In the genomic region with DNA sequence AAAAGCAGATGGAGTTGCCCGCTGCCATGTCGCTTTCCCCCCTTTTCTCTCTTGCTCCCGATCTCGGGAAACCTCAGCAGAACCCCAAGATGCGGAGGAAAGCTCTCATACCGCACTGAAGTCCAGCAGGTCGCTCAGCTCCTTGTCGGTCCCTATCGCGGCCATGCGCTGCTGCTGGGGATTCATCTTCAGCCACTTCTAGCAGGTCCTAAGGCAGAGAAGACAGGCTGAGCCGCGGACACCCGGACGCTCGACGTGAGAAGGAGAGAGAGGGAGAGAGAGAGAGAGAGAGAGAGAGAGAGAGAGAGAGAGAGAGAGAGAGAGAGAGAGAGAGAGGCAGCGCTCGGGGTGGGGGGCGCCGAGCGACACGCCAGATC, we compare ENCODE assay signal across 7 mouse cellular contexts. TPM values are rescaled to one million over a fixed set of nuclear protein-coding genes. Genes with fewer than 3 reads are reported as not detected.
DNase-seq lines count a peak whose midpoint lies in the region; ATAC-seq and TF ChIP-seq lines count a peak whose summit lies in the region.

No protein-coding gene starts in this region.

- no peak for TF ChIP-seq CTCF in MEL (IDR thresholded peaks at IDR 0.05 in 2 of 3, conservative IDR thresholded peaks at IDR 0.05 in 1 of 3; ENCODE audit: control insufficient read depth in 1 of 3, insufficient read depth in 1 of 3, low read depth in 2 of 3, low read length in 3 of 3, poor library complexity in 1 of 3, severe bottlenecking in 1 of 3)
- TF ChIP-seq CTCF in heart, postnatal 0 days (IDR thresholded peaks at IDR 0.05; ENCODE audit: low read depth) = no peak
- no peak for TF ChIP-seq CTCF in layer of hippocampus, adult 2 months (conservative IDR thresholded peaks at IDR 0.05)

- peak in 1 of 2 experiments; percentile 25; a peak in 1 of 4 replicates for TF ChIP-seq POLR2A in MEL (IDR thresholded peaks at IDR 0.05; ENCODE audit: control insufficient read depth in 1 of 2, insufficient read depth in 1 of 2, low read depth in 1 of 2, low read length in 2 of 2, poor library complexity in 1 of 2)

- peaks cover 4 to 11% of the 10 kb centered on the region in 2 experiments; a peak in 2 of 4 replicates for H3K4me1 ChIP-seq in MEL (ENCODE audit: control insufficient read depth in 1 of 2, insufficient read depth in 2 of 2, low read length in 2 of 2)
- H3K4me1 ChIP-seq in erythroblast, embryonic 14.5 days (ENCODE audit: control insufficient read depth) = peaks cover 27% of the 10 kb centered on the region
- peaks cover 12% of the 10 kb centered on the region; the same call in 1 of the 2 replicates for H3K4me1 ChIP-seq in heart, postnatal 0 days (ENCODE audit: control insufficient read depth, insufficient read depth)

- H3K9ac ChIP-seq in MEL (ENCODE audit: control insufficient read depth, low read depth, low read length, poor library complexity, severe bottlenecking) = peak overlapping the region; percentile 100
- peak overlapping the region; percentile 99 for H3K9ac ChIP-seq in heart, postnatal 0 days (replicated peaks; ENCODE audit: low read depth, low read length)

- peak overlapping the region; percentile 87 to 93 for H3K4me3 ChIP-seq in MEL (ENCODE audit: control insufficient read depth in 1 of 2, insufficient read depth in 1 of 2, low read depth in 2 of 2, low read length in 2 of 2)
- H3K4me3 ChIP-seq in erythroblast, embryonic 14.5 days (replicated peaks) = peak overlapping the region; percentile 92
- peak overlapping the region; percentile 100 for H3K4me3 ChIP-seq in heart, postnatal 0 days (ENCODE audit: low read depth, low read length)
- peak overlapping the region; percentile 95 for H3K4me3 ChIP-seq in layer of hippocampus, adult 2 months

- TF ChIP-seq EP300 in MEL (IDR thresholded peaks at IDR 0.05; ENCODE audit: low read depth in 1 of 2, low read length in 2 of 2) = no peak
- TF ChIP-seq EP300 in heart, postnatal 0 days (IDR thresholded peaks at IDR 0.05; ENCODE audit: low read depth) = no peak

- DNase-seq in MEL (ENCODE audit: low read depth, low spot score) = peak; percentile 73
- DNase-seq in brain, adult 2 months (ENCODE audit: low read depth, low spot score) = peak; percentile 74
- peak; percentile 22 for DNase-seq in heart, postnatal 0 days (ENCODE audit: low spot score)
- DNase-seq in layer of hippocampus, adult 2 months (ENCODE audit: low spot score in 2 of 2) = no peak
- DNase-seq in lung, postnatal 10 days = peak; percentile 52
- peak; percentile 49 for DNase-seq in retina, postnatal 7 days (ENCODE audit: low read depth, low spot score)

- peak; percentile 18 for ATAC-seq in heart, postnatal 0 days (ENCODE audit: insufficient read depth, low read depth)

- H3K79me2 ChIP-seq in MEL (ENCODE audit: control insufficient read depth, insufficient read depth, low read length, poor library complexity) = peaks cover 24% of the 10 kb centered on the region

- peak overlapping the region; percentile 65 for H3K27ac ChIP-seq in MEL (ENCODE audit: control insufficient read depth, low read depth, low read length)
- H3K27ac ChIP-seq in heart, postnatal 0 days (ENCODE audit: low read depth) = peak overlapping the region; percentile 97
- H3K27ac ChIP-seq in layer of hippocampus, adult 2 months = peak overlapping the region; percentile 97

- H3K27me3 ChIP-seq in MEL (ENCODE audit: control insufficient read depth in 1 of 2, insufficient read depth in 2 of 2, low read length in 2 of 2) = no peaks in the 10 kb centered on the region
- H3K27me3 ChIP-seq in erythroblast, embryonic 14.5 days (ENCODE audit: control insufficient read depth) = peaks cover 15% of the 10 kb centered on the region
- H3K27me3 ChIP-seq in heart, postnatal 0 days (ENCODE audit: control insufficient read depth, insufficient read depth, low read length) = no peaks in the 10 kb centered on the region

- no peaks in the 10 kb centered on the region for H3K9me3 ChIP-seq in MEL (replicated peaks; ENCODE audit: insufficient read depth, low read length)
- no peaks in the 10 kb centered on the region for H3K9me3 ChIP-seq in erythroblast, embryonic 14.5 days (ENCODE audit: control insufficient read depth, low read length)
- no peaks in the 10 kb centered on the region for H3K9me3 ChIP-seq in heart, postnatal 0 days (replicated peaks; ENCODE audit: control insufficient read depth, low read length)

- H3K4me2 ChIP-seq in heart, postnatal 0 days (ENCODE audit: low read depth, low read length) = peak overlapping the region; percentile 89

- H3K36me3 ChIP-seq in MEL (ENCODE audit: control insufficient read depth in 1 of 2, insufficient read depth in 2 of 2, low read length in 2 of 2) = peaks cover 10 to 27% of the 10 kb centered on the region in 2 experiments
- H3K36me3 ChIP-seq in erythroblast, embryonic 14.5 days (ENCODE audit: control insufficient read depth) = peaks cover 15% of the 10 kb centered on the region
- 0 out of 2 replicates have a peak, but pooled peaks cover 4% of the 10 kb centered on the region for H3K36me3 ChIP-seq in heart, postnatal 0 days (replicated peaks; ENCODE audit: control insufficient read depth, insufficient read depth, low read length)

- no peak for TF ChIP-seq RAD21 in MEL (IDR thresholded peaks at IDR 0.05; ENCODE audit: low read depth, low read length)

- under 1% methylated on average over 20 of the region's 23 CpGs for WGBS in heart, postnatal 0 days

TF ChIP-seq in MEL, 35 proteins besides CTCF, POLR2A, EP300 and RAD21:
- TF ChIP-seq BHLHE40 (IDR thresholded peaks at IDR 0.05; ENCODE audit: borderline replicate concordance, low read depth, low read length) (no peak), ZC3H11A (IDR thresholded peaks at IDR 0.05; ENCODE audit: low read depth, low read length) (no peak), TBP (IDR thresholded peaks at IDR 0.05; ENCODE audit: low read depth, low read length) (no peak), POLR2AphosphoS5 (IDR thresholded peaks at IDR 0.05; ENCODE audit: borderline replicate concordance, low read depth, low read length) (no peak), ZNF384 (IDR thresholded peaks at IDR 0.05; ENCODE audit: low read depth, low read length) (no peak), USF2 (IDR thresholded peaks at IDR 0.05; ENCODE audit: borderline replicate concordance in 1 of 2, insufficient read depth in 1 of 2, low read depth in 1 of 2, low read length in 2 of 2) (no peak), TCF12 (IDR thresholded peaks at IDR 0.05; ENCODE audit: low read depth, low read length) (0 out of 2 replicates have a peak, but pooled peaks have one; percentile 13), MYB (IDR thresholded peaks at IDR 0.05; ENCODE audit: low read depth, low read length) (no peak), MXI1 (IDR thresholded peaks at IDR 0.05; ENCODE audit: low read depth, low read length) (0 out of 2 replicates have a peak, but pooled peaks have one; percentile 41), ZMIZ1 (IDR thresholded peaks at IDR 0.05; ENCODE audit: low read depth, low read length) (no peak), CHD1 (IDR thresholded peaks at IDR 0.05; ENCODE audit: low read depth, low read length) (no peak), POLR2AphosphoS2 (IDR thresholded peaks at IDR 0.05; ENCODE audit: low read length) (no peak)
TF ChIP-seq in MEL: peak in this region for 2.

RNA-seq across cellular contexts. Expression of gene Tcf12, which starts 1.1 kb away (rescaled TPM):
- 28.7 and 29.3 TPM in 2 replicates for total RNA-seq in MEL (2012; rRNA removed)
- 10 to 100 TPM; 39.6 to 70.5 TPM for polyA plus RNA-seq in MEL (2012; ENCODE audit: insufficient read depth in 1 of 2, insufficient read length in 2 of 2, low read depth in 1 of 2, low replicate concordance in 2 of 2, missing spikeins in 1 of 2)
- 0.88 and 1.2 TPM in 2 replicates for polyA plus RNA-seq in erythroblast, embryonic 14.5 days (2012)
- 55.2 and 69.4 TPM in 2 replicates for total RNA-seq in heart, postnatal 0 days (2014; rRNA removed; ENCODE audit: low replicate concordance)
- 14.3 and 14.8 TPM in 2 replicates for polyA plus RNA-seq in heart, postnatal 0 days (2015; fragmentation: Nextera tagmentation; extraction: Ambion mirVana)
- 10 to 100 TPM; 51.3 to 62.7 TPM for total RNA-seq in layer of hippocampus, adult 2 months (2021)

Comparison
In these comparisons a context has a peak if more than half of its experiments do, and no peak if none do; other contexts are left out.
1. DNase-seq: peak in MEL (single experiment), brain, adult 2 months (single experiment), heart, postnatal 0 days (single experiment), lung, postnatal 10 days (single experiment) and retina, postnatal 7 days (single experiment); none in layer of hippocampus, adult 2 months (0 of 2).
2. Peak in every context shown above with its lines, with median percentiles within 50 percentile points of each other: H3K27ac ChIP-seq and H3K4me3 ChIP-seq.